Mouse (Mus musculus): ENCODE measurements around the gene Rab11fip4.

Gene Rab11fip4

GRCm38 (mm10) chr11:79736232-79737006 lies 145.4 kb downstream of the Rab11fip4 start:
- no peak for DNase-seq (ENCODE audit: low read depth, low spot score)

- no peak for DNase-seq (ENCODE audit: low read depth, low spot score)
These were observed 146.2 kb downstream of the Rab11fip4 start for GRCm38 (mm10) chr11:79737126-79737697.

GRCm38 (mm10) chr11:79737865-79738502 lies 147.0 kb downstream of the Rab11fip4 start:
- DNase-seq (ENCODE audit: low read depth, low spot score) = no peak

GRCm38 (mm10) chr11:79738725-79739558 lies 147.9 kb downstream of the Rab11fip4 start:
- DNase-seq (ENCODE audit: low read depth, low spot score) = no peak

- DNase-seq (ENCODE audit: low read depth, low spot score) = no peak
These were observed 149.9 kb downstream of the Rab11fip4 start for GRCm38 (mm10) chr11:79740740-79741512.

- DNase-seq (ENCODE audit: low read depth, low spot score) = no peak
These were observed 155.6 kb downstream of the Rab11fip4 start for GRCm38 (mm10) chr11:79746552-79747102.

All from retina, adult 2 months (tissue).